Mouse (Mus musculus) mouse embryonic stem cell (cell line): ENCODE results near the gene Atg2b.

Experiments used
- in situ Hi-C, 2 experiments: fragments of 300-500 bp; cut with MboI; formaldehyde crosslinking; loops; 1 replicate in 1 of 2; 3 replicates in 1 of 2; pipeline ENCODE4 v1.14.3; 2019 to 2020; ENCODE audit warnings: low sequenced_read_pairs in 2 of 2, low pct_unique_long_range_greater_than_20kb in 1 of 2, mixed read lengths in 1 of 2; ENCODE audit not compliant: unreplicated experiment in 1 of 2

The Atg2b gene

DNA sequence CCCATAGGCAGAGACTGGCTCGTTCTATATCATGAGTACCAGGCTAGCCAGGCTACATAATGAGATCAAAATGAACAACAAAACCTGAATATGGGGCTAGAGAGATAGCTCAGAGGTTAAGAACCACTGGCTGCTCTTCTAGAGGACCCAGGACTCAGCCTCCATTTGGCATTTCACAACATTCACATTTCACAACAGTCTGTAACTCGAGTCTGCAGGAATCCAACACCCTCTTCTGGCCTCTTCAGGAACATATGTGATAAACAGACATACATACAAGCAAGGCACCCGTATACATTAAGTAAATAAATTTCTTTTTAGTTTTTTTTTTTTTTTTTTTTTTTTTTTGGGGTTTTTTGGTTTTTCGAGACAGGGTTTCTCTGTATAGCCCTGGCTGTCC, 3.5 kb upstream of the Atg2b start:
- in situ Hi-C loops, result no loop called here

DNA sequence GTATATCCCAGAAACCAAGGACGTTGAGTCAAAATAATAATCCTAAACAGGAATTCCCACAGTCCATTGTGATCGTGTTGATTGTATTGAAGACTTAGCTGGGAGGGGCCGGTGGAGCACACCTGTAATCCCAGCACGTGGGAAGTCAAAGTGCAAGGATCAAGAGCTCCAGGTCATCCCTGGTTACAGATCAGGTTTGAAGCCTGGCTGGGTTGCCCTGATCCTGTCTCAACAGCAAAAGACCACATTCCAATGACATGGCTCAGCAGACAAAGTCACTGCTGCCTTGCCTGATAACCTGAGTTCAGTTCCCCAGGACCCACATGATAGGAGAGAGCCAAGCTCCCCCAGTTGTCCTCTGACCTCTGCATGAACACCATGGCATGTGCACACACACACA, 2.4 kb upstream of the Atg2b start:
- in situ Hi-C loops, result no loop called here

DNA sequence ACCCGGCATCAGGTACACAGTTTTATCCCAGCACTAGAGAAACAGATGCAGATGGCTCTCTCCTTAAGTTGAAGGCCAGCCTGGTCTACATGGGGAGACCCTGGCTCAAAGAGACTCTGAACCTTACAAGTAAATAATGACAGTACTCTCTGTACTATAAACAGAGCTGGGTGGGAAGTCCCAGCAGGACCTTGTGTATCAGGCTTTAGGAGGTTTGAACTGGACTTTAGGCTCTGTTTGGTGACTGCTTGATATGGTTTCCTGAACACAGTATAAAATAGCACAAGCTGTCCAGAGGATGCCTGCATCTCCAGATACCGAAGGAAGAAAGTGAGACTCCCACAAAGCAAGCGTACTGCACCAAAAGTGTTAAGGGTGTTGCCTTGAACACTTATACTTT, 1.8 kb upstream of the Atg2b start:
- in situ Hi-C loops, result no loop called here

DNA sequence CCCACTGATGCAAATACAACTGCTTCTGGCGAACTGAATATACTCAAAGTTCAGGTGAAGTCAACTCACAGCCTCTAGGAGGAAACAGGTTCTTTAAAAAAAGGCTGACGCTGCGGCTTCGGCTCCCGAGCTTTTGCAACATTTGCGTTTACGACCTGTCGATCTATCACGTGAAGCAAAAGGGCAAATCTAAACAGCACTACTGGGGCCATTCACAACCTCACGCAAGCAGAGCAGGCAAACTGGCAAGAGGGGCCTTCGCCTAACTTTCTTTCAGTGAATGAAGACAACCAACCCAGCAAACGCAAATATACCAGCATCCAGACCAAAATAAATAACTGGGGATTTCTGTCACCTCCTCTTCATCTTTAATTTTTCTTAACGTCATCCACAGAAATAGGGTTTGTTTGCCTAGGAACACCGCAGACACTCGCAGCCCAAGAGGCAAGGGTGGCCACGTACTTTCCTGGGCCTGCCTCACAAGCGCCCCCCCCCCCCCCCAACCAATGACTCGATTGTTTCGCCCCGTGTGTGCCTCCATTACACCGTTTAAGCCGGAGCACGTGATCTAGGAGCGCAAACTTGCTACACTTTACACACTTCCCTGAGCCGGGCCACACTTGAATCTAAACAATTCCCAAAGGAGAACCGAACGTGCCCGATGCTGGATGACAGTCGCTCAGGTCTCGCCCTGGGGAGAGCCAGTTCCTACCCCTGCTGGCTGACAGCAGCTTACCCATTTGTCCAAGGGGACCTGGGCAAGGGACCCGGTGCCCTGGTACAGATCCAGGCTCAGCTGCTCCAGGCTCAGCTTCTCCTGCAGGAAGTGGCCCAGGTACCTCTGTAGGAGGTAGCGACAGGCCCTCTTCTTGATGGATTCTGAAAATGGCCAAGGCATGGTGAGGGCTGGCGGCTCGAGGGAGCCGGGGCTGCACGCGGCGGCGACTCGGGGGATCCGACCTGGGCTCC, 794 bp downstream of the Atg2b start, which contains the start of gene Gskip:
Gskip (plus strand) TSS at position 897 of the 969 bp plus-strand sequence.
- in situ Hi-C loops, result no loop called here

DNA sequence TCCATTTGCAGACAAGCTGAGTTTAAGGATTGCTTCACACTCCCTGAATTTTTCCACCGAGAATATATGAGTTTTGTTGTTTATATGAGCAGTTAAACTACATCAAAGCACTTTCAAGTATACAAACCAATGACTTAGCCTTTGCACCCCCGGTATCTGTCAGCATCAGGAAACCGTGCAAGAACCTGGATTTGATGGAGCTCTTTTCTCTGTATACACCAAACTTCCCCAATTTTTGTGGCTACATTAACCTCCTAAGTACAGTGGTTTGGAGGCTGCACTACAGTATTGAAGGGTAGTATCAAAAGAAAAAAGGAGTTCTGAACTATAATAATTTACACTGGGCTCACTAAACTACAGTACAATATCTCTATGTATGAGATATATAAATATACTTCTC, 6.2 kb downstream of the Atg2b start:
- in situ Hi-C loops, result no loop called here

DNA sequence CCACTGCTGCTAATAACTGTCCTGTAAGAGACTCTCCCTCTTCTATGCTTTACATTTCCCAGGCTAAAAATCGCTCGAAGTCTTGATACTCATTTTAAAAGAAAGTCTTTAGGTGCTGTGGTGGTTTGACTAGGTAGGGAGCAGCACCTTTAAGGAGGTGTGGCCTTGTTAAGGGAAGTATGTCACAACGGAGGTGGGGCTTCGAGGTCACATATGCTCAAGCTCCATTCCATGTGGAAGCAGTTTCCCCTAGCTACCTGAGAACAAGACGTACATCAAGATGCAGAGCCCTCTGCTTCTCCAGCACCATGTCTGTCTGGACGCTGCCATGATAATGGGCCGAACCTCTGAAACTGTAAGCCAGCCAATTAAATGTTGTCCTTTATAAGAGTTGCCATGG, 6.8 kb downstream of the Atg2b start:
- in situ Hi-C loops, result no loop called here

DNA sequence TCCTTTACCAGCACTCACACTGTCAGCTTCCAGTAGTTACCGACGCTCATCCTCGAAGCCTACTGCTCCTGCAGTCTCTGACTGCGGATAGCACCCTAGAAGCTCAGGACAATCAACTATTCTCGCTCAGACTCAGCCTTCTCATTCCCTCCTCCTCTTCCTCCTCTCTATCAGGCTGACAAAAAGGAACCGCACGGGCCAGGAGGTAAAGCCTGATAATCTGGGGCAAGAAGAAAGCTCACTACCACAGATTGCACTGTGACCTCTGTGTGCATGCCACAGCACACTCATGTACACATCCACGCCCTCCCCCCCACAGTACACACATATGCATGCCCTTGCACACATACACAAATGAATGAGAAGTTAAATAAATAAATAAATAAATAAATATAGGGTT, 8.7 kb downstream of the Atg2b start:
- in situ Hi-C loops, result no loop called here

DNA sequence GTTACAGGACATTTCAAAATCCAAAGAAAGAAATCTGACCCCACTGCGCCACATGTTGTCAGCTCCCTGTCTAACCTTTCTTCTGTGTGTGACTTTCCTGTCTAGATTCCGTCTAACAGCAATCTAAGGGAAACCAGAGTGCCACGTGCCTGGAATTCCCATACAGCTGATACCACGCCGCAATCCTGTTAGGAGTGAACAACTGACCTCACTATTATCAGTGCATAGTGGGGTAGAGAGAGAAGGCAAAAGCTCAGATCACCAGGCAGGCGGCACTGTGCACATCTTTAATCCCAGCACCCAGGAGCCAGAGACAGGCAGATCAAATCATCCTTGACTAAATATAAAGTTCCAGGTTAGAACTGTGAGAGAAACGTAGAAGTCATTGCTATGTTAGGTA, 29.2 kb downstream of the Atg2b start:
- in situ Hi-C loops, result no loop called here

DNA sequence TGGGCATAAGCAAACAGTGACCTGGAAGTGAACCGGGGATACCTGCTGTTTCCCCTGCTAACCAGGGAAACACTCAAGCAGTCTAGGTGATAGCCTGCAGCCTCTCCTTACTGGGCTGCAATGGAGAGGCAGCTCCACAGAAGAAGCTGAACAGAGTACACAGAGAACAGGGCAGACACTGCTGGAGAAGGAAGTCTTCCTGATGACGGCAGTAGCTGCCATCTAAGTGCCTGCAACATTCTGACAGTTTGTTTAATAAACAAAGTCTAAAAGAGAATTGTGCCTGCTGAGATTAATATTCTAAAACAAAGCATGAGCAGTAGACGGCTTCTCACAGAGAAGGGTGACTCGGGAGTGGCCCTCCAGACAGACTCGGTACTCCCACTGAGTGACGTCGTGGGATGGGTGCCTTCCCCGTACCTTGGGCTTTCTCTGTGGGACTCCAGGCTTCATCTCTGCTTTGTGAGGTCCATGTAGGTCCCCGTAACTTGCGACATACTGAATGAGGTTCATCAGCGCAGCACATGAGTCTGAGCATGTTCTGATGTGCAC, 42.2 kb downstream of the Atg2b start:
- in situ Hi-C loops, result loop anchor here in 1 of 2 experiments (10.0 kb wide), 1 partner anchor 328 kb away; no protein-coding TSS in a partner anchor

DNA sequence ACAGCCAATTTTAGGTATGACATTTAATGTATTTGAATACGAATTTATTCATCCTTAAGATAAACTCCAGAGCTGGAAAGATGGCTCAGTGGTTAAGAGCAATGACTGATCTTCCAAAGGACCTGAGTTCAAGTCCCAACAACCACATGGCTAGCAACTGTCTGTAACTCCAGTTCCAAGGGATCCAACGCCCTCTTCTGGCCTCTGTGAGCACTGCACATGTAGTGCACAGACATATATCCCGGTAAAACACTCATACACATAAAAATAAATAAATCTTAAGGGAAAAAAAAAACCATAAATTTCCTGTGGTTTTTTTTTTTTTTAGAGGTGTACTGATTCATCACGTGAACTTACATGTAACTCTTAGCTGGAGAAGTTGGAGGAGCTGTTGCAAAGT, 47.5 kb downstream of the Atg2b start:
- in situ Hi-C loops, result no loop called here

DNA sequence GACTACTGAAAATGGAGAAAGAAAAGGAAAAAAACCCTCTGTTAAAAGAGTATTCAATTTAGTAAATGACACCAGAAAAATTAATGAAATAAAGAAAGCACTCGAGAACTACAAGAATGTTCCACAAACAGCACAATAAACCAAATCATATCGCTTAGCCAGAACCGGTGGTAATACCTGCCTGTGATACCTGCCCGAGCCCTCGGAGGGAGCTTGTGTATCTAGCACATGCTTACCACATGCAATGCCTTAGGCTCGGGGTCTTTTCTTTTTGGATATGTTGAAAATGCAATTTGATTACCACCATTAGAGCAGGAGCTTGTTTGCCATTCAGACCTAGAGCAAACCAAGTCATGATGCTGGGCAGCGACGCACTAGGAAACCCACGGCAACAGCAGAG, 48.5 kb downstream of the Atg2b start:
- in situ Hi-C loops, result no loop called here

DNA sequence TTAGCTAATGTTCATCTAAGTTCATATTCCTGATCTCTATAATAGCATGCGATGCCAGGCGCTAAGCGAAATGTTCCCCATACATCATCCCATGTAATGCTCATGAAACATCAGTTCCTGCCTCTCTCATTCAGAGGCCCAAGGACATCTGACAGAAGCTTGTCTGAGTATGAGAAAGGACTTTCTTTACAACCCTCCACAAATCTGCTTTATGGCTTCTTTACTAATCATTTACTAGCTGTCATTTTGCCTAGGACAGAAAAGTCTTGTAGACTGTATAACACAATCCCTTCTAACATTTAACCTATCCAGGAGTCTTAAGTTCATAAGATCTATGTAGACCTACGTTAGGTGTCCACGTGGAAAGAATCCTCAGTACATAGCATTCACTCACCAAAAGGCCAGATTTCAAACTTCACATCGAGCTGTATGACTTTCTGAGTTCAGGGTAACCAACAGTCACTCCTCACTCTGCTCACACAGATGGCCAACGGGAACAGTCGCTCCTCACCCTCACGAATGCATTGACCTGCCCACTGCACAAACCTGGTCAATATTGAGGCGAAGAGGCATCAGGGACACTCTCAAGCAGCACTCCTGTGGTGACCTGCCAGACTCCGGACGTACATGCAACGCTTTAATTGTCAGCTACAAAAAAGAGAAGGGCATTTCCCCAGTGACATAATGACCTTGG, 50.5 kb downstream of the Atg2b start:
- in situ Hi-C loops, result no loop called here

DNA sequence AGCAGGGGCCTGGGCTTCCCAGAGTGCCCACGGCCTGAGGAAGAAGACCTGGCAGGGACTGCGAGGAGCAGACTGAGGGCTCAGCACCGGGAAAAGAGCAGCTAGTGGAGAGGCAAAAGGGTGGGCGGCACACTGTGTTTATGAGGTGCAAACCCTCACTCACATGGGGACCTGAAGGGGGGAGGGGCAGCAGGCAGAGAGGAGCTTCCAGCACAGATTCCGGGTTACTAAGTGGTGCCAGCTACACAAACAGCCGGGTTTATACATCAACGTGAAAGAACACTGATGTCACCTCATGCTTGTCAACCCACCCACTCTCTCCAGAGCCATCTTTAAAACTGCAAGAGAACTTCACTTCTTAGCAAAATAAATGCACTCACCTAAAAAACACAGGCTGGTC, 59.2 kb downstream of the Atg2b start:
- in situ Hi-C loops, result loop anchor here in 1 of 2 experiments (10.0 kb wide), 1 partner anchor 331 kb away; no protein-coding TSS in a partner anchor

DNA sequence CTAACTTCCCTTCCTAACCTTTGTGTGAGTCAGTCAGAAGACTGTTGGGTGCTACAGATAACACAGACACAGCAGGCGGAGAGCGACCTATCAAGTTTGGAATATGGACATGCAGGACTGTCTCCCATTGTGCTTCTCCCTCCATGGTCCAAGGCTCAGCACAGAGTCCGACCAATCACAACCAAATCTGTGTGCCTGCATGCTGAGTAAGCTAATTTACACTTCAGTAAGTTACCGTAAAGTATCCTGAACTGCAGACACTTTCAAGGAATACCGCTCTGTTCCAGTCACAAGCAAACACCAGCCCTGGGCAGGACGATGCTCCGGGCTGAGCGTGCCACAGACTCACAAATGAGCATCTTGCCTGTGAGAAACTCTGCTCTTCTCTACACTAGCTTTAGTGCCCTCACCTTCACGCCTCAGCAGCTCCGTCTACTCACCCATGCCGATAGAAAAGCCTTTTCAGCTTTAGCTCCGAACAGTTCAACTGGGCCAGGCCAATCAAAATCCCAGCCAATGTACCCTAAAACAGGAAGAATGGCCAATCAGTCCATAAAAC, 62.0 kb downstream of the Atg2b start:
- in situ Hi-C loops, result loop anchor here in 1 of 2 experiments (10.0 kb wide), 1 partner anchor 328 kb away; no protein-coding TSS in a partner anchor

DNA sequence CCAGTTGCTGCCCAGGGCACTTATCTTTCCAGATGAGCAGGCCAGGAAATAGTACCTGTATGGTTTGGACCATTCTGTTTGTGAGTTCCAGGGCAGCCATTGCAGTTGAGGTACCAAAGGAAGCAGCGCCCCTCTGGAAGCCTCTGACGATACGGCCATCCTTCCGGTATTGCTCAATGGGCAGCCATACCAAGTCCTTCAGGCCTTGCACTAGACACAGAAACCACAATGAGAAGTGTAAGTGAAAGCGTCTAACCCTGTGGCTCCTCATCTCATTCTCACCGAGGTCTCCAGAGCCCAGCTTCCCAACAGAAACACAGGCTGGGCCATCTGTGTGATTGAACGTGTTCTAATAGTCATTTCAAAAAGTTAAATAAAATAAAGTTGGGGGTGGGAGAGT, 63.0 kb downstream of the Atg2b start:
- in situ Hi-C loops, result loop anchor here in 1 of 2 experiments (10.0 kb wide), 1 partner anchor 327 kb away; no protein-coding TSS in a partner anchor

DNA sequence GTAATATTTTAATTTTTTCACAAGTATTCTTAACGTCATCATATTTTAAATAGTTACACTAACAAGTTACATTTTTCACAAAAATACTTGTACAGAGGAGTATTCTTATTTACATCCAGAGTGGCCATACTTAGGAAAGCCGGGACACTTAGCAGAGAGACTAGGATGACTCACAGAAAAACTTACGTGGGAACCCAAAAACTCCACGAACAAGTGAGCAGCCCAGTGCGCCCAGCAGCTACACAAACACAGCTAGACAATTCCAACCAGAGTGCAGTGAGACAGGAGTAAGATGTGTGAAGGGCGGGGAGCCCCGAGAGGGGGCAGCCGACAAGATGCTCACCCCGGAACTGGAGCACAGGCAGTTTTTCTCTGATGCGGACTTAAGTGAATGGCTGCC, 71.5 kb downstream of the Atg2b start:
- in situ Hi-C loops, result loop anchor here (10.0 kb wide), 2 partner anchors 111 to 119 kb away; no protein-coding TSS in a partner anchor

DNA sequence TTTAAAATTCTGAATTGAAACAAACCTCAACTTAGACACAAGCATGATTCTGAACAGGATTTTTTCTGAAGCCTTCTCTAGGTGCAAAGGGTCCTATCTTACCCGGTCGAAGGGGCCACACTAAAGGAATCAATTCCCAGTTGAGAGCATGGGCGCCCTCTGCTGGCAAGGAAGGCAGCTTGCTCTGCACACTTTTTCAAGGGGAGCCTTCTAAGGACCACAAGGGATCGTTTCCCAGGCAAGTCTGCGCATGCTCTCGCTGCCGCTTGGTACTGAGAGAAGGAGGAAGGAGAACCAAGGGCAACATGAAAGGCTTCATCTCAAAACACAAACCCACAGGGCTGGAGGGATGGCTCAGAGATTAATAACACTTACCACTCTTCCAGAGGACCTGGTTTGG, 73.3 kb downstream of the Atg2b start:
- in situ Hi-C loops, result loop anchor here (10.0 kb wide), 2 partner anchors 113 to 117 kb away; no protein-coding TSS in a partner anchor

DNA sequence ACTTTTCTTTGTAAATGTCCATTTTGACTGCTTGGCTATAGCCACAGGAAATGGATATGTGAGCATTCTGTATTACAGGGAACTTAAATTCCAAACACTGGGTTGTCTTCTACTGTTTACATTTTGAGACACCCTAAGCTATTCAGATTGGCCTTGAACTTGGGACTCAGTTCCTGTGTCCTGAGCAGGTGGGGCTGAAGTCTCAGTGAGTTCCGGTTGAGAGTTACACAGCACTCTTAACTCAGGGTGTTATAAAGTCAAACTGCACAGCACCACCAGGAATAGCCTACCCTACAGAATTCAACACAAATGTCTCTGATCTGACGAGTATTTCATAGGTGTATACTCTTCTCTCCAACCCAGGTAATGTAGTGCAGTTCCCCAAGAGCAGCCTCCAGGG, 74.0 kb downstream of the Atg2b start:
- in situ Hi-C loops, result loop anchor here (10.0 kb wide), 2 partner anchors 114 to 116 kb away; no protein-coding TSS in a partner anchor
